ENCODE assay signal across 15 mouse cellular contexts in the genomic region with DNA sequence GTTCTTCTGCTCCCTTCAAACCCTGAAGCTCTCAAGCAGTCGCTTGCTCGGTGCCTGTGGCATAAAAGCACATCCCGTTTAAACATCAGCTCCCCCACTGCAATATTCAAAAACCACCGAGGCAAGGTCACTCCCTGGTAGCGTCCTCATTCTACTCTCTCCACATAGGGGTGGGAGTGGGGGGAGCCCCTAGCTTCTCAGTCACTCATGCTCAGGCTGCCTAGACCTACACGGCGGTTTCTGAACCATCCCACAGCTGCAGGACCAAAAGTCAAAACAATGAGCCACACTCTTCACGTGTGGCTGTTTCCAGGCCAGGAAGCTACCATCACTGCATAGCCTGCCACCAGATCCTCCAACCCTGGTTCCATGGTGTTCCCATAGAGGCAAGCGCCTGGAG. TPM values are rescaled to one million over a fixed set of nuclear protein-coding genes. Genes with fewer than 3 reads are reported as not detected.
DNase-seq lines count a peak whose midpoint lies in the region; ATAC-seq lines count a peak whose summit lies in the region.
"Had no signal": no experiment of that assay in that cellular context is flagged by ENCODE, and none has a peak within 500 bp of the region (broad histone marks: within the 10 kb centered on the region; RNA-seq: fewer than 3 reads in every experiment).

No protein-coding gene starts in this region.

- peak overlapping the region; percentile 90 for H3K4me3 ChIP-seq in megakaryocyte, embryonic 14.5 days (replicated peaks)
- no peak overlapping the region for H3K4me3 ChIP-seq in midbrain, embryonic 14.5 days (replicated peaks; ENCODE audit: low read depth, low read length)
- H3K4me3 ChIP-seq: heart, embryonic 12.5 days; intestine, embryonic 15.5 days had no signal

- H3K4me1 ChIP-seq in megakaryocyte, embryonic 14.5 days, result peaks cover 100% of the 10 kb centered on the region
- 0 out of 2 replicates have a peak, but pooled peaks cover 6% of the 10 kb centered on the region for H3K4me1 ChIP-seq in midbrain, embryonic 14.5 days (ENCODE audit: control insufficient read depth, insufficient read depth, low read length)
- H3K4me1 ChIP-seq: intestine, embryonic 15.5 days had no signal

- H3K27ac ChIP-seq in midbrain, embryonic 14.5 days (replicated peaks; ENCODE audit: low read depth, low read length), result no peak overlapping the region
- H3K27ac ChIP-seq: intestine, embryonic 15.5 days had no signal

- no peak for ATAC-seq in megakaryocyte, adult 5-6 weeks (ENCODE audit: poor library complexity, severe bottlenecking)
- ATAC-seq in CD4-positive, CD25-positive, alpha-beta regulatory T cell, adult 4 months, result peak; percentile 65
- ATAC-seq in midbrain, embryonic 14.5 days (ENCODE audit: low FRiP score, low TSS enrichment), result no peak
- ATAC-seq: forebrain, postnatal 0 days; intestine, embryonic 15.5 days; midbrain, embryonic 16.5 days; Patski had no signal

- H3K9ac ChIP-seq in midbrain, embryonic 14.5 days (replicated peaks; ENCODE audit: low read length), result no peak overlapping the region
- H3K9ac ChIP-seq: forebrain, postnatal 0 days; heart, embryonic 12.5 days; intestine, embryonic 15.5 days had no signal

- peaks cover 93% of the 10 kb centered on the region for H3K36me3 ChIP-seq in megakaryocyte, embryonic 14.5 days (replicated peaks; ENCODE audit: low read length)
- no peaks in the 10 kb centered on the region for H3K36me3 ChIP-seq in midbrain, embryonic 14.5 days (ENCODE audit: control insufficient read depth, insufficient read depth, low read length)
- H3K36me3 ChIP-seq: intestine, embryonic 15.5 days had no signal

- DNase-seq in induced T-regulatory cell, adult 2 months (ENCODE audit: low read depth), result peak; percentile 78
- DNase-seq in natural killer cell, adult 2 months (ENCODE audit: low spot score in 2 of 2), result peak; percentile 38 to 52
- no peak for DNase-seq in kidney, adult 8-10 months
- no peak for DNase-seq in midbrain, embryonic 14.5 days
- DNase-seq: cerebellum, adult 2 months; forebrain, postnatal 0 days; gastrocnemius, postnatal 10 days; kidney, postnatal 25 days had no signal

- no peak overlapping the region for H3K4me2 ChIP-seq in midbrain, embryonic 14.5 days (ENCODE audit: low read length)
- H3K4me2 ChIP-seq: heart, embryonic 12.5 days; intestine, embryonic 15.5 days had no signal

- no peaks in the 10 kb centered on the region for H3K27me3 ChIP-seq in megakaryocyte, embryonic 14.5 days (replicated peaks)
- no peaks in the 10 kb centered on the region for H3K27me3 ChIP-seq in midbrain, embryonic 14.5 days (ENCODE audit: control insufficient read depth, insufficient read depth, low read length)
- H3K27me3 ChIP-seq: heart, embryonic 12.5 days; intestine, embryonic 15.5 days; Patski had no signal

- WGBS in midbrain, embryonic 14.5 days, result 90% methylated on average over 9 of the region's 9 CpGs

- H3K9me3 ChIP-seq in megakaryocyte, embryonic 14.5 days, result no peaks in the 10 kb centered on the region
- no peaks in the 10 kb centered on the region for H3K9me3 ChIP-seq in midbrain, embryonic 14.5 days (ENCODE audit: control insufficient read depth, low read length)
- H3K9me3 ChIP-seq: heart, embryonic 12.5 days; intestine, embryonic 15.5 days had no signal

RNA-seq across cellular contexts. Expression of gene Gfod1, which starts 53.9 kb away (rescaled TPM):
- polyA plus RNA-seq in megakaryocyte, embryonic 14.5 days (2012; ENCODE audit: insufficient read depth, low replicate concordance), result 5.5 and 23.4 TPM in 2 replicates
- total RNA-seq in megakaryocyte, adult 5-6 weeks (2015), result 10.8 and 16.8 TPM in 2 replicates
- 4.9 and 7.2 TPM in 2 replicates for total RNA-seq in megakaryocyte, adult 5-6 weeks (2017)
- 1 to 10 TPM; 1.8 to 4.2 TPM for polyA plus RNA-seq in CD4-positive, CD25-positive, alpha-beta regulatory T cell, adult 4 months (2017; shearing (Covaris generic))
- 3.7 and 4.7 TPM in 2 replicates for polyA plus RNA-seq in midbrain, embryonic 14.5 days (2014; fragmentation: Nextera tagmentation; extraction: Ambion mirVana)

Comparison
In these comparisons a context has a peak if more than half of its experiments do, and no peak if none do; other contexts are left out.
1. DNase-seq: peak in induced T-regulatory cell, adult 2 months (single experiment) and natural killer cell, adult 2 months (2 of 2); none in kidney, adult 8-10 months (0 of 2) and midbrain, embryonic 14.5 days (single experiment).